Mouse (Mus musculus) ZHBTc4 (cell line): ENCODE measurements around the gene Opn5.

ENCODE experiments used
- DNase-seq: peaks from one replicate; pipeline ENCODE4 v3.0.0-alpha.2; 2011; ENCODE audit warnings: low read depth, low spot score

Gene Opn5

DNA sequence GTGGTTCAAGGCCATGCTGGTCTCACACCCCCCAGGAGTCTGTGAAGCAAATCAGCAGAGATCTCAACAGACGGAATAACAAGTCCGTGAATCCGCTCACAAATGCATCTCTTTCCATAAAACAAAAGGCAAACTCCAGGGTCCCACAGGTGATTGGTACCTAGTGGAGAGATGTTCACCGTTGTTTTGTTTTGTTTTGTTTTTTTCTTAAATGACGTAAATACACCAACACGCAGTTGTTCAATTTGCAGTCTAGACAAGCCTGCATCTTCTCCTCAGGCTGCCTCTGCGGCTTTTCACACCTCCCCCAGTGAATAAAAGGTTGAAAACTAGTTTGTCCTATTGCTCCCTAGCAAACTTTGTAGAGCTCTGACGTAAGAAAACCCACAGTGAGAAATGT lies at the start of gene Opn5:
Gene Opn5, minus strand, starts transcription at position 101 of the 400 bp plus-strand sequence.
- DNase-seq: no peak

DNA sequence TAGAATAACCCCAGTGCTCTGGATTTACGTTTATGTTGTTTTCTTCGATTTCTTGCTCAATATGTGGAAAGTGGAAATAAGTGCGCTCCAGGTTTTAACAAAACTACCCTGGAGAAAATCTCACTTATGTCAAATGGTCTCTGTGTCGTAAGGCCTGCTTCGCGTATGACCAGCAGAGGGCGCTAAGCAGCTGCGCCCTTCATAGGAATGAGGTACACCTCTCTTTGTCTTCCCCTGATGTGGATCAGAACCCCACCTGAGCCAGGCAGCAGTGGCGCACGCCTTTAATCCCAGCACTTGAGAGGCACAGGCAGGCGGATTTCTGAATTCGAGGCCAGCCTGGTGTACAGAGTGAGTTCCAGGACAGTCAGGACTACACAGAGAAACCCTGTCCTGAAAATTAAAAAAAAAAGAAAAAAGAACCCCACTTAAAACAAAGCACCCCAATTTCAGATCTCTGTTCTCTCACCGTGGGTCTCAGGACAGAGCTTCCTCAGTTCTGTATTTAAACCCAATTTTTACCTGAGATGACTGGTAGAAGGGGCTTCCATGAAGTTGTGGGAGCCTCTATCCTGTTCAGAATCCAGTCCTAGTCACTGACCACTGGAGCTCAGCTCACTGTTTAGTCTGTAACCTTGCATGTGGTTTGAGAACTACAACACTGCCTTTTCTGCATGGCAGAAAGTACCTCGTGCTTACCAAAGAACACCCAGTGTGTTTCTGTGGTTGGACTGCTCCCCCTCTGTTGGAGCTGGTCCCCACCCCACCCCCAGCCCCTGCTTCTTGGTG lies 47.6 kb upstream of the Opn5 start:
- DNase-seq: peak; percentile 77

- no peak for DNase-seq
Measured at GRCm38 (mm10) chr17:42643416-42643815, 32.2 kb upstream of the Opn5 start.

GRCm38 (mm10) chr17:42630206-42630605 lies 19.0 kb upstream of the Opn5 start:
- no peak for DNase-seq

DNA sequence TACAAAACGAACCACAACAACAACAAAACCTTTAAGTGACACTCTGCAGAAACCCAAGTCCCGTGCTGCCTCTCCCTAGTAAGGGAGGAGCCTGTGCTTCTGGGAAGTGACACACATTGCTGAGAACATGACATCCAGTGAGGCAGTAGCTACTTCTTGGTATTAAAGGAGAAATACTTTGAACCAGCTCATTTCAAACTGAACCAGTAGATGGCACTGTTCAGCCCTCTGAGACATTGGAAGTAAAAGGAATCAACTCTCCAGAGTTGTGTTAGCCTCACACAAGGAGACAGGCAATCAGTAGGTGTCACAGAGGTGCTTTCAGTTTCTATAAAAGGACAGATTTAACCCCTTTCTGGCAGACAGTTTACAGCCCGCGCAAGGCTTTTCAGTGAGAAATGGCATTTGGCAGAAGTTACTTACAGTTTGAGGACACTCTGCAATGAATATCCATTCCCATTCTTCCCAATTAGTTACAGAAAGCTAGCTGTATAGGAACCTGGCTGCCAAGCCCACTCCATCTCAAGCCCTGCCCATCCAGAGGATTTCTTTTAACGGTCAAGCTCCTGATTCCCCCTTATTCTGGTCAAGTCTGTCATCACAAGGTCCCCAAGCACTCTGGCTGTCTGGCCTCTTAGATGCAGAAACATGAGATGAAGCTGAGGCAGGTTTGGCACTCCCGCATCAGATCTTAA lies 2.0 kb upstream of the Opn5 start:
- DNase-seq: peak; percentile 85

DNA sequence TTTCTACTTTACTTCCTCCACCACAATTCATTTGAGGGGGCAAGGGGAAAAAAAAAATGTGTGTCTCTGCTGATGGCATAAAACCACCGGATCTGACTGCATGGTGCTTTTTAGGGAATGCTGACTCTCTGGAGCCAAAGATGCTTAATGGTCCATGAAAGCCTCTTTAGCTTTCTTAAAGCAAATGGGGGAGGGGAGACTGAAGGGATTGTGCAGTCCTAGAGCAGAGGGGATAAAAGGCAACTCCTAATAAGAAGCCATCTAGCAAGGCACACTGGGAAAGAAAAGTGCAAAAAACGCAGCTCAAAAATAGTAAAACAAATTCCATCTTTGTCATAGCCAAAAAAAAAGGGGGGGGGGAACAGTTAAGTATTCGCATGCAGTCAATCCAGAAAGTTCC lies 2.9 kb downstream of the Opn5 start:
- no peak for DNase-seq

GRCm38 (mm10) chr17:42602829-42603784 lies 8.1 kb downstream of the Opn5 start:
- peak; percentile 81 for DNase-seq

GRCm38 (mm10) chr17:42586486-42586885 lies 24.7 kb downstream of the Opn5 start:
- no peak for DNase-seq

DNA sequence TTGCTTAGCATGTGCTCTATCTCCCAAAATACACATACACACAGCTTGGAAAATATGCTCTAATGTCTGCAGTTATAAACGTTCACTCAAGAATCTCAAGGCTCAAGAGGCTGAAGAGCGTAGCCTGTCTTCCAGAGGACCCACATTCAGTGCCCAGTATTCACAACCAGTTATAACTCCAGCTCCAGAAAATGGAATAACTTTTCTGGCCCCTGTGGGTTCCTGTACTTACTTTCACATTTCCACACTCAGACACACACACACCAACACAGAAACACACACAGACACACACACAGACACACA lies 28.2 kb downstream of the Opn5 start:
- DNase-seq: no peak

GRCm38 (mm10) chr17:42582281-42583028 lies 28.7 kb downstream of the Opn5 start:
- DNase-seq: no peak

- DNase-seq: no peak
Measured at GRCm38 (mm10) chr17:42580623-42581022, 30.6 kb downstream of the Opn5 start.

- no peak for DNase-seq
Measured at GRCm38 (mm10) chr17:42580196-42580595, 31.0 kb downstream of the Opn5 start.

GRCm38 (mm10) chr17:42576671-42577168 lies 34.5 kb downstream of the Opn5 start:
- no peak for DNase-seq

GRCm38 (mm10) chr17:42573786-42574185 lies 37.4 kb downstream of the Opn5 start:
- no peak for DNase-seq

GRCm38 (mm10) chr17:42549578-42549977 lies 61.6 kb downstream of the Opn5 start:
- DNase-seq: no peak

GRCm38 (mm10) chr17:42530147-42530546 lies 81.0 kb downstream of the Opn5 start:
- peak; percentile 9 for DNase-seq

DNA sequence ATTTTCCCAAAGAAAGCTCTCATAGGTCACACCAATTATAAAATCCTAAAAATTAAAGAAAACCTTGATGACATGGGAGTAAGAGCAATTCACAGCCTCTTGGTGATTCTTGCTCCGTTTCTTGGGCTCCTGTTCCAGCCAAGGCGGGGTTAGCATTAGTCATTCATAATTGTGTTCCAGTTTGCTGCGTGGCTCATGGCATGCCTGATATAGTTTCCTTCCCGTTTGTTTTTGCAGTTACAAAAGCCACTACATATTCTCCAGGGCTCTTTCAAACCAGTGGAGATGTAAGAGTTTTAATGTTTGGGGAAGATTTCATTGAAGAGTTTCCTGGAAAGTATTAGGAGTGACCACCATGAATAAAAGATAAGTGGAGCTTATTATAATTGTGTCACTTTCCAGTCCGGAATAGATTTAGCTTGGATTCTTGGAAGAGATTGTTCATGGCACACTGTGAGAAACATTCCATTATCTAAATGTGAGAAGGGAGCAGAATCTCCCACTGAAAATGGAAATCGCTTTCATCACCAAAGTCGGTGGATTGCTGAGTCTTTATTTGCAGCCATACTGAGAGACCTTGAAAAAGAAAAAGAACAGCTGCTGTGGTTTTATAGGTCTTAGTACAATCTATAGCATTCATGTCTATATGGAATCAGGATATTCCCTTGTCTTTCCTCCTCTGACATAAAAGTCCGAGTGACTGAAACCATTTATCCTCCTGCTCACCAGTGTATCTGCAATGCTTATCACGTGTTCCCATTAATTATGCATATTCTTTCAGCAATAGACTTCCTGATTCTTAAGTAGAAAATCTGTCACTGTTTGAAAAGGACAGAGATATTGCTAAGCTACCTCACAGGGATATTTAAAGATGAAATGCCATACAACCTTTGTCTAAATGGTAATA lies 101.6 kb downstream of the Opn5 start:
- no peak for DNase-seq
